Mouse (Mus musculus): ENCODE data around the gene Crim1. TPM values are rescaled to one million over a fixed set of nuclear protein-coding genes. Genes with fewer than 3 reads are reported as not detected.

The Crim1 gene
- 3.2 and 3.3 TPM in 2 replicates for polyA plus RNA-seq (2016; fragmentation: Nextera tagmentation; extraction: Ambion mirVana)

GRCm38 (mm10) chr17:78199626-78200560, at the start of gene Crim1:
Gene Crim1 (plus strand): TSS chr17:78200248.
- Histone ChIP-seq H3K9ac (peak within 1 kb of the TSS; percentile 90), H3K27ac (ENCODE audit: poor library complexity, severe bottlenecking) (peak within 1 kb of the TSS; percentile 87), H3K9me3 (replicated peaks) (no peaks in the 10 kb centered on the region), H3K4me3 (peak within 1 kb of the TSS; percentile 70), H3K36me3 (no peaks in the 10 kb centered on the region), H3K4me1 (replicated peaks) (peaks cover 26% of the 10 kb centered on the region), H3K4me2 (peak within 1 kb of the TSS; percentile 100), H3K27me3 (replicated peaks) (peaks cover 23% of the 10 kb centered on the region)
- peak; percentile 87 for ATAC-seq (ENCODE audit: insufficient number of reproducible peaks, low FRiP score)
- WGBS = under 1% methylated on average over 70 of the region's 90 CpGs

- Histone ChIP-seq H3K4me1 (replicated peaks) (no peaks in the 10 kb centered on the region), H3K9ac (no peak overlapping the region), H3K4me2 (no peak overlapping the region), H3K4me3 (no peak overlapping the region), H3K9me3 (replicated peaks) (no peaks in the 10 kb centered on the region), H3K36me3 (no peaks in the 10 kb centered on the region), H3K27ac (ENCODE audit: poor library complexity, severe bottlenecking) (no peak overlapping the region), H3K27me3 (replicated peaks) (peaks cover 12% of the 10 kb centered on the region)
- no peak for ATAC-seq (ENCODE audit: insufficient number of reproducible peaks, low FRiP score)
- WGBS = 51% methylated on average over 13 of the region's 13 CpGs
Observed at GRCm38 (mm10) chr17:78151479-78152282, 48.4 kb upstream of the Crim1 start.

GRCm38 (mm10) chr17:78163278-78163677, 36.8 kb upstream of the Crim1 start:
- 29% methylated on average over 5 of the region's 5 CpGs for WGBS
- Histone ChIP-seq H3K9me3 (replicated peaks) (no peaks in the 10 kb centered on the region), H3K4me1 (replicated peaks) (no peaks in the 10 kb centered on the region), H3K36me3 (no peaks in the 10 kb centered on the region), H3K4me2 (no peak overlapping the region), H3K4me3 (no peak overlapping the region), H3K9ac (no peak overlapping the region), H3K27me3 (replicated peaks) (no peaks in the 10 kb centered on the region), H3K27ac (ENCODE audit: poor library complexity, severe bottlenecking) (no peak overlapping the region)
- ATAC-seq (ENCODE audit: insufficient number of reproducible peaks, low FRiP score) = no peak

- H3K27me3 ChIP-seq (replicated peaks) = no peaks in the 10 kb centered on the region
- H3K36me3 ChIP-seq = no peaks in the 10 kb centered on the region
- H3K4me3 ChIP-seq = no peak overlapping the region
- no peaks in the 10 kb centered on the region for H3K9me3 ChIP-seq (replicated peaks)
- 46% methylated on average over 10 of the region's 10 CpGs for WGBS
- no peak overlapping the region for H3K4me2 ChIP-seq
- H3K9ac ChIP-seq = no peak overlapping the region
- H3K4me1 ChIP-seq (replicated peaks) = no peaks in the 10 kb centered on the region
- ATAC-seq (ENCODE audit: insufficient number of reproducible peaks, low FRiP score) = no peak
- no peak overlapping the region for H3K27ac ChIP-seq (ENCODE audit: poor library complexity, severe bottlenecking)
Observed at GRCm38 (mm10) chr17:78163724-78164236, 36.3 kb upstream of the Crim1 start.

GRCm38 (mm10) chr17:78165855-78166254, 34.2 kb upstream of the Crim1 start:
- H3K27me3 ChIP-seq (replicated peaks) = no peaks in the 10 kb centered on the region
- H3K9me3 ChIP-seq (replicated peaks) = no peaks in the 10 kb centered on the region
- no peaks in the 10 kb centered on the region for H3K4me1 ChIP-seq (replicated peaks)
- no peaks in the 10 kb centered on the region for H3K36me3 ChIP-seq
- ATAC-seq (ENCODE audit: insufficient number of reproducible peaks, low FRiP score) = no peak
- H3K9ac ChIP-seq = no peak overlapping the region
- no peak overlapping the region for H3K27ac ChIP-seq (ENCODE audit: poor library complexity, severe bottlenecking)
- no peak overlapping the region for H3K4me3 ChIP-seq
- no peak overlapping the region for H3K4me2 ChIP-seq

GRCm38 (mm10) chr17:78166566-78166965, 33.5 kb upstream of the Crim1 start:
- Histone ChIP-seq H3K27ac (ENCODE audit: poor library complexity, severe bottlenecking) (no peak overlapping the region), H3K4me3 (no peak overlapping the region), H3K9ac (no peak overlapping the region), H3K36me3 (no peaks in the 10 kb centered on the region), H3K9me3 (replicated peaks) (no peaks in the 10 kb centered on the region), H3K4me1 (replicated peaks) (no peaks in the 10 kb centered on the region), H3K4me2 (no peak overlapping the region), H3K27me3 (replicated peaks) (no peaks in the 10 kb centered on the region)
- 76% methylated on average over 4 of the region's 4 CpGs for WGBS
- ATAC-seq (ENCODE audit: insufficient number of reproducible peaks, low FRiP score) = no peak

GRCm38 (mm10) chr17:78172371-78172770, 27.7 kb upstream of the Crim1 start:
- no peaks in the 10 kb centered on the region for H3K4me1 ChIP-seq (replicated peaks)
- no peak for ATAC-seq (ENCODE audit: insufficient number of reproducible peaks, low FRiP score)
- H3K27me3 ChIP-seq (replicated peaks) = no peaks in the 10 kb centered on the region
- no peak overlapping the region for H3K4me2 ChIP-seq
- H3K27ac ChIP-seq (ENCODE audit: poor library complexity, severe bottlenecking) = no peak overlapping the region
- 66% methylated on average over 2 of the region's 2 CpGs for WGBS
- no peaks in the 10 kb centered on the region for H3K36me3 ChIP-seq
- H3K9ac ChIP-seq = no peak overlapping the region
- H3K4me3 ChIP-seq = no peak overlapping the region
- H3K9me3 ChIP-seq (replicated peaks) = no peaks in the 10 kb centered on the region

GRCm38 (mm10) chr17:78180766-78181165, 19.3 kb upstream of the Crim1 start:
- Histone ChIP-seq H3K27me3 (replicated peaks) (no peaks in the 10 kb centered on the region), H3K9ac (no peak overlapping the region), H3K4me1 (replicated peaks) (no peaks in the 10 kb centered on the region), H3K27ac (ENCODE audit: poor library complexity, severe bottlenecking) (no peak overlapping the region), H3K36me3 (no peaks in the 10 kb centered on the region), H3K9me3 (replicated peaks) (no peaks in the 10 kb centered on the region), H3K4me3 (no peak overlapping the region), H3K4me2 (no peak overlapping the region)
- ATAC-seq (ENCODE audit: insufficient number of reproducible peaks, low FRiP score) = no peak
- 84% methylated on average over 6 of the region's 6 CpGs for WGBS

- H3K9me3 ChIP-seq (replicated peaks) = no peaks in the 10 kb centered on the region
- H3K4me1 ChIP-seq (replicated peaks) = peaks cover 8% of the 10 kb centered on the region; the same call in 1 of the 2 replicates
- no peak overlapping the region for H3K4me3 ChIP-seq
- peaks cover 17% of the 10 kb centered on the region; the same call in 1 of the 2 replicates for H3K27me3 ChIP-seq (replicated peaks)
- WGBS = 78% methylated on average over 5 of the region's 5 CpGs
- H3K4me2 ChIP-seq = no peak overlapping the region
- H3K36me3 ChIP-seq = no peaks in the 10 kb centered on the region
- no peak overlapping the region for H3K27ac ChIP-seq (ENCODE audit: poor library complexity, severe bottlenecking)
- no peak for ATAC-seq (ENCODE audit: insufficient number of reproducible peaks, low FRiP score)
- no peak overlapping the region for H3K9ac ChIP-seq
Observed at GRCm38 (mm10) chr17:78196184-78196583, 3.9 kb upstream of the Crim1 start.

GRCm38 (mm10) chr17:78197111-78197510, 2.9 kb upstream of the Crim1 start:
- Histone ChIP-seq H3K4me1 (replicated peaks) (peaks cover 17% of the 10 kb centered on the region), H3K9ac (no peak overlapping the region), H3K9me3 (replicated peaks) (no peaks in the 10 kb centered on the region), H3K4me2 (no peak overlapping the region), H3K27me3 (replicated peaks) (peaks cover 17% of the 10 kb centered on the region; the same call in 1 of the 2 replicates), H3K36me3 (no peaks in the 10 kb centered on the region), H3K4me3 (no peak overlapping the region), H3K27ac (ENCODE audit: poor library complexity, severe bottlenecking) (no peak overlapping the region)
- ATAC-seq (ENCODE audit: insufficient number of reproducible peaks, low FRiP score) = no peak
- WGBS = 18% methylated on average over 7 of the region's 7 CpGs

GRCm38 (mm10) chr17:78198140-78198539, 1.9 kb upstream of the Crim1 start:
- Histone ChIP-seq H3K4me1 (replicated peaks) (peaks cover 26% of the 10 kb centered on the region), H3K36me3 (no peaks in the 10 kb centered on the region), H3K4me3 (no peak overlapping the region), H3K27ac (ENCODE audit: poor library complexity, severe bottlenecking) (no peak overlapping the region), H3K9ac (no peak overlapping the region), H3K9me3 (replicated peaks) (no peaks in the 10 kb centered on the region), H3K4me2 (no peak overlapping the region), H3K27me3 (replicated peaks) (peaks cover 17% of the 10 kb centered on the region; the same call in 1 of the 2 replicates)
- WGBS = 48% methylated on average over 4 of the region's 4 CpGs
- no peak for ATAC-seq (ENCODE audit: insufficient number of reproducible peaks, low FRiP score)

Data from heart, embryonic 12.5 days (tissue).